Mouse (Mus musculus): ENCODE results near the gene Dio1. TPM values are rescaled to one million over a fixed set of nuclear protein-coding genes. Genes with fewer than 3 reads are reported as not detected.

The Dio1 gene
- not detected for total RNA-seq (2023)

GRCm38 (mm10) chr4:107306966-107307365, at the start of gene Dio1:
TSS of gene Dio1 (minus strand) at chr4:107307169.

GRCm38 (mm10) chr4:107313690-107314478, 6.9 kb upstream of the Dio1 start, which contains the start of gene Yipf1:
TSS of gene Yipf1 (plus strand) at chr4:107314363.

GRCm38 (mm10) chr4:107253125-107254091, 53.6 kb downstream of the Dio1 start, which contains the start of the genes Lrrc42 and Hspb11:
TSS of gene Lrrc42 (minus strand) at chr4:107253532.
TSS of gene Hspb11 (plus strand) at chr4:107253593.

Other genes with a start within 250 kb of the Dio1 start
- gene Mrpl37, start 240.3 kb downstream of the Dio1 start, total RNA-seq (2023) = 10 to 100 TPM; 25.0 to 25.5 TPM
- 1 to 10 TPM; 2.5 to 3.8 TPM for gene Cyb5rl, start 240.2 kb downstream of the Dio1 start, total RNA-seq (2023)
- gene Cdcp2, start 210.3 kb downstream of the Dio1 start, total RNA-seq (2023) = not detected
- gene Tmem59, start 128.8 kb downstream of the Dio1 start, total RNA-seq (2023) = 100 to 1,000 TPM; 141 to 153 TPM
- 10 to 100 TPM; 31.1 to 36.2 TPM for gene Tceanc2, start 128.1 kb downstream of the Dio1 start, total RNA-seq (2023)
- gene Ldlrad1, start 98.0 kb downstream of the Dio1 start, total RNA-seq (2023) = under 1 TPM in 1 of 2 experiments, not detected in 1; 0.53 TPM
- gene Lrrc42, start 53.6 kb downstream of the Dio1 start, total RNA-seq (2023) = 10 to 100 TPM; 10.8 to 12.3 TPM
- gene Hspb11, start 53.6 kb downstream of the Dio1 start, total RNA-seq (2023) = 1 to 10 TPM; 7.4 to 9.5 TPM
- gene Yipf1, start 7.2 kb upstream of the Dio1 start, total RNA-seq (2023) = 10 to 100 TPM; 45.7 to 50.4 TPM
- gene Ndc1, start 60.6 kb upstream of the Dio1 start, total RNA-seq (2023) = 10 to 100 TPM; 17.4 to 18.2 TPM
- under 1 TPM; 0.11 to 0.13 TPM for gene Glis1, start 127.4 kb upstream of the Dio1 start, total RNA-seq (2023)